Mouse (Mus musculus): Measurements from ENCODE around the gene Xiap. TPM values are rescaled to one million over a fixed set of nuclear protein-coding genes. Genes with fewer than 3 reads are reported as not detected.
A peak's percentile ranks its signal among the peaks of the same experiment; 100 is the strongest.
"Not testable (repeated sequence)": the region's sequence is repeated elsewhere in the genome, so short reads cannot be mapped to it uniquely, and the experiment has no call there.

The Xiap gene
- polyA plus RNA-seq (2014; fragmentation: Nextera tagmentation; extraction: Ambion mirVana): 16.8 and 16.9 TPM in 2 replicates

GRCm38 (mm10) chrX:42059282-42060068 is at the start of gene Xiap:
Xiap (plus strand) TSS chrX:42059679.
- H3K27ac ChIP-seq (replicated peaks in 1 of 2; ENCODE audit: control insufficient read depth in 1 of 2, insufficient read depth in 1 of 2, low read depth in 2 of 2, low read length in 2 of 2): peak within 1 kb of the TSS; percentile 53 to 59
- H3K9ac ChIP-seq (ENCODE audit: low read length): no peak within 1 kb of the TSS
- no peaks in the 10 kb centered on the region for H3K36me3 ChIP-seq (ENCODE audit: control insufficient read depth, insufficient read depth, low read length)
- no peak within 1 kb of the TSS for H3K4me3 ChIP-seq (ENCODE audit: control insufficient read depth in 1 of 2, insufficient read depth in 1 of 2, low read depth in 1 of 2, low read length in 2 of 2)
- peak within 1 kb of the TSS; percentile 11; the same call in 1 of the 2 replicates for H3K4me2 ChIP-seq (ENCODE audit: low read length)
- H3K9me3 ChIP-seq (ENCODE audit: control insufficient read depth, low read length): no peaks in the 10 kb centered on the region
- no peak for ATAC-seq (ENCODE audit: insufficient number of reproducible peaks, insufficient read depth, low FRiP score, low read depth)
- H3K4me1 ChIP-seq (ENCODE audit: control insufficient read depth in 2 of 2, insufficient read depth in 2 of 2, low read length in 2 of 2): no peaks in the 10 kb centered on the region
- 56% methylated on average over 5 of the region's 5 CpGs for WGBS
- H3K27me3 ChIP-seq (ENCODE audit: control insufficient read depth, insufficient read depth, low read length): no peaks in the 10 kb centered on the region

DNA sequence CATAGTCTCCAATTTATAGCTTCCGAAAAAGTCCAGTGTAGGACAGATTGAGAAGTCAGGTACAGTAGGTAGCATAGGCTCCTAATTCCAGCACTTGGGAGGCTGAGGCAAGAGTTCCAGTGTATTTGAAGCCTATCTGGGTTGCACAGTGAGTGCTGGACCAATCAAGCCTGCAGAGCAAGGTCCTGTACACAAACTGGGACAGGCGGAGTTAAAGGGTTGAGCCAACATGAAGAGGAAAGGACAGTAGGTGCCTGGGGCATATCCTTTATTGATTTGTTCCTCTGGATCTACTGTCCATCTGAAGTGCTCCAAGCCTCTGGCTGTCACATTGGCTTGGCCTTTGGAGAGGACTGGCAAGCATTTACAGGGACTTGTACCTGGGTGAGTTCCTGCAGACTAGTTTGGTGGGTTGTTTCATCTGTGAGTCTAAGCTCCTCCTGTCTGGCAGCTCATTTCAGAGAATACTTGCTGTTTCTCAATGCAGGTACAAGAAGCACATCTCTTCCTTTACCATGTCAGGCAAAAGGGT is 46.7 kb upstream of the Xiap start:
- Histone ChIP-seq H3K27me3 (ENCODE audit: control insufficient read depth, insufficient read depth, low read length) (no peaks in the 10 kb centered on the region), H3K27ac (replicated peaks in 1 of 2; ENCODE audit: control insufficient read depth in 1 of 2, insufficient read depth in 1 of 2, low read depth in 2 of 2, low read length in 2 of 2) (no peak overlapping the region), H3K9me3 (ENCODE audit: control insufficient read depth, low read length) (no peaks in the 10 kb centered on the region), H3K4me3 (ENCODE audit: control insufficient read depth in 1 of 2, insufficient read depth in 1 of 2, low read depth in 1 of 2, low read length in 2 of 2) (no peak overlapping the region), H3K9ac (ENCODE audit: low read length) (no peak overlapping the region), H3K4me1 (ENCODE audit: control insufficient read depth in 2 of 2, insufficient read depth in 2 of 2, low read length in 2 of 2) (no peaks in the 10 kb centered on the region), H3K36me3 (ENCODE audit: control insufficient read depth, insufficient read depth, low read length) (no peaks in the 10 kb centered on the region), H3K4me2 (ENCODE audit: low read length) (no peak overlapping the region)
- WGBS: 84% methylated on average over 2 of the region's 2 CpGs
- ATAC-seq (ENCODE audit: insufficient number of reproducible peaks, insufficient read depth, low FRiP score, low read depth): no peak

DNA sequence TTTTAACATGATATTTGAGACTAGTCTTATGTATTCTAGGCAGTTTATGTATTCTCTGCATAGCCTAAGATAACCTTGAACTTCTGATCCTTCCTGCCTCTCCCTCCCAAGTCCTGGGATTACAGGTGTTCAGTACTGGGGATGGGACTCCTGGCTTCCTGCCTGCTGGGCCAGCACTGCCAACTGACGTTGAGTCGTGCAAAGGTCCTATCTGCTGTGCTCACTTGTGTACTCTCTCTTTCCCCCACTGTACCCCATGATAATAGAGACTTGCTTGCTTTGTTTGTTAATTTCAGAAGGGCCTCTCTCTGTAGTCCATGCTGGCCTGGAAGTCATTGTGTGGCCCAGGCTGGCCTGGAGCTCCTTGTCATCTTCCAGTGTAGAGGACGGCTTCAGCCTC is 45.7 kb upstream of the Xiap start:
- Histone ChIP-seq H3K4me2 (ENCODE audit: low read length) (no peak overlapping the region), H3K4me1 (ENCODE audit: control insufficient read depth in 2 of 2, insufficient read depth in 2 of 2, low read length in 2 of 2) (no peaks in the 10 kb centered on the region), H3K9me3 (ENCODE audit: control insufficient read depth, low read length) (no peaks in the 10 kb centered on the region), H3K27ac (replicated peaks in 1 of 2; ENCODE audit: control insufficient read depth in 1 of 2, insufficient read depth in 1 of 2, low read depth in 2 of 2, low read length in 2 of 2) (no peak overlapping the region), H3K9ac (ENCODE audit: low read length) (no peak overlapping the region), H3K4me3 (ENCODE audit: control insufficient read depth in 1 of 2, insufficient read depth in 1 of 2, low read depth in 1 of 2, low read length in 2 of 2) (no peak overlapping the region), H3K27me3 (ENCODE audit: control insufficient read depth, insufficient read depth, low read length) (no peaks in the 10 kb centered on the region), H3K36me3 (ENCODE audit: control insufficient read depth, insufficient read depth, low read length) (no peaks in the 10 kb centered on the region)
- 44% methylated on average over 3 of the region's 3 CpGs for WGBS
- no peak for ATAC-seq (ENCODE audit: insufficient number of reproducible peaks, insufficient read depth, low FRiP score, low read depth)

DNA sequence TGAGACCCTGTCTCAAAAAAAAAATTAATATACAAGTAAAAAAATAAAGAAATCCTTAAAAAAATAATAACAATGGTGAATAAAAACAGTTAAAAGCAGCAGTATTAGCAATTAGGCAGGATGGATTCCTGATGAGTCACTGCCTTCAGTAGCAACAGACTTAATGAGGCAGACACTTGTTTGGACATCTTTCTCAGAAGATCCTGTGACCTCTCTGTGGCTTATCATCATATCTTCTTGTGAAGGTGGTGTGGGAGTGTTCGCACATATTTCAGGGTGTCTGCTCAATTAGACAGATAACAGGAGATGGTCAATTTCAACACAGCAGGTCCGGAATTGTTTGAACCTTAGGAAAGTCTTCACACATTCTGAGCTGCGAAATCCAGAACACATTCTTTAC is 45.0 kb upstream of the Xiap start:
- no peak overlapping the region for H3K9ac ChIP-seq (ENCODE audit: low read length)
- WGBS: 53% methylated on average over 3 of the region's 3 CpGs
- H3K4me1 ChIP-seq (ENCODE audit: control insufficient read depth in 2 of 2, insufficient read depth in 2 of 2, low read length in 2 of 2): no peaks in the 10 kb centered on the region
- H3K9me3 ChIP-seq (ENCODE audit: control insufficient read depth, low read length): no peaks in the 10 kb centered on the region
- H3K36me3 ChIP-seq (ENCODE audit: control insufficient read depth, insufficient read depth, low read length): no peaks in the 10 kb centered on the region
- H3K4me2 ChIP-seq (ENCODE audit: low read length): no peak overlapping the region
- no peaks in the 10 kb centered on the region for H3K27me3 ChIP-seq (ENCODE audit: control insufficient read depth, insufficient read depth, low read length)
- no peak overlapping the region for H3K4me3 ChIP-seq (ENCODE audit: control insufficient read depth in 1 of 2, insufficient read depth in 1 of 2, low read depth in 1 of 2, low read length in 2 of 2)
- ATAC-seq (ENCODE audit: insufficient number of reproducible peaks, insufficient read depth, low FRiP score, low read depth): no peak
- H3K27ac ChIP-seq (replicated peaks in 1 of 2; ENCODE audit: control insufficient read depth in 1 of 2, insufficient read depth in 1 of 2, low read depth in 2 of 2, low read length in 2 of 2): no peak overlapping the region

DNA sequence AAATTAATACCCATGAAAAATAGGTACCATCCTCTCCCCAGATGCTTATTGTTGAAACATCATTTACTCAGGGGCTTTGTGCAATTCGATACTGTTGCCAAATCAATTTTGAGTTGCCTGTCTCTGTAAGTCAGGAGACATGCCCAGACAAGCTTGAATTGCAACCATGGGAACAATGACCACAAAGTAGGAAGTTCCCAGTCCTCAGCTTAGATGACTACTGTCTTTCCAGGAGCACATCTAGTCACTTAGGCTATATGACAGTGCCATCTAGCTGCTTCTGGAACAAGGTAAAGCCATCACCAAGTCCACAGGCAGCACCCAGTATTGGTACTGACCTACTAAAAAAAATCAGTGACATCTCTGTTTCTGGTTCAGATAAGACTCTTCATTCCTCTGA is 41.4 kb upstream of the Xiap start:
- Histone ChIP-seq H3K9me3 (ENCODE audit: control insufficient read depth, low read length) (no peaks in the 10 kb centered on the region), H3K36me3 (ENCODE audit: control insufficient read depth, insufficient read depth, low read length) (no peaks in the 10 kb centered on the region), H3K27me3 (ENCODE audit: control insufficient read depth, insufficient read depth, low read length) (no peaks in the 10 kb centered on the region), H3K4me3 (ENCODE audit: control insufficient read depth in 1 of 2, insufficient read depth in 1 of 2, low read depth in 1 of 2, low read length in 2 of 2) (no peak overlapping the region), H3K27ac (replicated peaks in 1 of 2; ENCODE audit: control insufficient read depth in 1 of 2, insufficient read depth in 1 of 2, low read depth in 2 of 2, low read length in 2 of 2) (no peak overlapping the region), H3K9ac (ENCODE audit: low read length) (no peak overlapping the region), H3K4me2 (ENCODE audit: low read length) (no peak overlapping the region), H3K4me1 (ENCODE audit: control insufficient read depth in 2 of 2, insufficient read depth in 2 of 2, low read length in 2 of 2) (no peaks in the 10 kb centered on the region)
- 63% methylated on average over 1 of the region's 1 CpGs for WGBS
- no peak for ATAC-seq (ENCODE audit: insufficient number of reproducible peaks, insufficient read depth, low FRiP score, low read depth)

DNA sequence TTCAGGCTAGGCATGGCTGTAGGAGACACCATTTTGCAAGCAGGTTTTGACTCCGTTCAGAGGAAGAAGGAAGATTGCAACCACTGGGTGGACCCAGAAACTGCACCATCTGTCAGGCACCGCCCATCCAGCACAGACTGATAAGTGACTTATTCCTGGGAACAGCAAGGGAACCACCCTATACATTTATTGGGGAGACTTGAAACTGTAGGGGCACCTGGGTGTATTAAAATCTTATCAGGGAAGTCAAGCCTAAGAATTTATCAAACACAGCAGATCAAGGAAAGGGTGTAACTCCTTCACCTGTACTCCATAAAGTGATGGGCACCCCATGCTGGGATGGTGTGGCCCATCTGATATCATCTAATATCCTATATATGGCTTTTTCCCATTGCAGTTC is 40.0 kb upstream of the Xiap start:
- Histone ChIP-seq H3K4me3 (ENCODE audit: control insufficient read depth in 1 of 2, insufficient read depth in 1 of 2, low read depth in 1 of 2, low read length in 2 of 2) (no peak overlapping the region), H3K9ac (ENCODE audit: low read length) (no peak overlapping the region), H3K36me3 (ENCODE audit: control insufficient read depth, insufficient read depth, low read length) (no peaks in the 10 kb centered on the region), H3K4me2 (ENCODE audit: low read length) (no peak overlapping the region), H3K4me1 (ENCODE audit: control insufficient read depth in 2 of 2, insufficient read depth in 2 of 2, low read length in 2 of 2) (no peaks in the 10 kb centered on the region), H3K27ac (replicated peaks in 1 of 2; ENCODE audit: control insufficient read depth in 1 of 2, insufficient read depth in 1 of 2, low read depth in 2 of 2, low read length in 2 of 2) (no peak overlapping the region), H3K27me3 (ENCODE audit: control insufficient read depth, insufficient read depth, low read length) (no peaks in the 10 kb centered on the region), H3K9me3 (ENCODE audit: control insufficient read depth, low read length) (no peaks in the 10 kb centered on the region)
- WGBS: 56% methylated on average over 2 of the region's 2 CpGs
- no peak for ATAC-seq (ENCODE audit: insufficient number of reproducible peaks, insufficient read depth, low FRiP score, low read depth)

GRCm38 (mm10) chrX:42025802-42026440 is 33.6 kb upstream of the Xiap start:
- 40% methylated on average over 2 of the region's 3 CpGs for WGBS

More at GRCm38 (mm10) chrX:42025802-42026440, 33.6 kb upstream of the Xiap start:
- not testable (repeated sequence) for H3K4me3 ChIP-seq (ENCODE audit: control insufficient read depth in 1 of 2, insufficient read depth in 1 of 2, low read depth in 1 of 2, low read length in 2 of 2); H3K27me3 ChIP-seq (ENCODE audit: control insufficient read depth, insufficient read depth, low read length); H3K9ac ChIP-seq (ENCODE audit: low read length); H3K4me2 ChIP-seq (ENCODE audit: low read length); ATAC-seq (ENCODE audit: insufficient number of reproducible peaks, insufficient read depth, low FRiP score, low read depth); H3K27ac ChIP-seq (replicated peaks in 1 of 2; ENCODE audit: control insufficient read depth in 1 of 2, insufficient read depth in 1 of 2, low read depth in 2 of 2, low read length in 2 of 2); H3K9me3 ChIP-seq (ENCODE audit: control insufficient read depth, low read length); H3K4me1 ChIP-seq (ENCODE audit: control insufficient read depth in 2 of 2, insufficient read depth in 2 of 2, low read length in 2 of 2); H3K36me3 ChIP-seq (ENCODE audit: control insufficient read depth, insufficient read depth, low read length)
